Mouse (Mus musculus): ENCODE data around the gene Knstrn.

Knstrn gene

DNA sequence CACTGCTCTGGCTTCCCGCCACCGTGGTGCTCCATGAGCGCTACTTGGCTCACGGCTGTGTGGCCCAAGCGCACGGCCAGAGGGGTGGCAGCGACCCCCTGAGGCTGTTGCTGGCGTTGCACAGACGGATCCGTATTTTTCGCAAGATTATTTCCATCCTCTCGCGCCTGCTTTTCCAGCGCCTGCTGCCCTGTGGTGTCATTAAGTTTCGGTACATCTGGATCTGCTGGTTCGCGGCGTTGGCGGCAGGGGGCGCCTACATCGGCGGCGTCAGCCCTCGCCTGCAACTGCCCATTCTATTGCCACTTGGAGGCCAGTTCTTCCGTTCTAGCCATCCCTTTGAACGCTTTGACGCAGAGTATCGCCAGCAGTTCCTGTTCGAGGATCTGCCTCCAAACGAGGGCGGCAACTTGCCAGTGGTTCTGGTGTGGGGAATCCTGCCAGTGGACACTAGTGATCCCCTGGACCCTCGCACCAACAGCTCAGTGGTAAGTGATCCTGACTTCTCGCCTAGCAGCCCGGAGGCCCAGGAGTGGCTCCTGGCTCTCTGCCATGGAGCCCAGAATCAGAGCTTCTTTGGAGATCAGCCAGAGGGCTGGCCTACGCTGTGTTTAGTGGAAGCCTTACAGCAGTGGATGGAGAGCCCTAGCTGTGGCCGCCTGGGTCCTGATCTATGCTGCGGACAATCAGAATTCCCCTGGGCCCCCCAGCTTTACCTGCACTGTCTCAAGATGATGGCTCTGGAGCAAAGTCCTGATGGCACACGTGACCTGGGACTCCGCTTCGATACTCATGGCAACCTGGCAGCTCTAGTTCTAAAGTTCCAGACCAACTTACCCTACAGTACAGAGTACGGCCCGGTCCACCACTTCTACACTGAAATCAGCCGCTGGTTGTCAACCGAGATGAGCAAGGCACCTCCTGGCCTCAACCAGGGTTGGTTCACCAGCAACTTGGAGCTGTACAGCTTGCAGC, 23.0 kb upstream of the Knstrn start:
- DNase-seq (ENCODE audit: low spot score in 2 of 2), result peak; percentile 57 to 80

DNA sequence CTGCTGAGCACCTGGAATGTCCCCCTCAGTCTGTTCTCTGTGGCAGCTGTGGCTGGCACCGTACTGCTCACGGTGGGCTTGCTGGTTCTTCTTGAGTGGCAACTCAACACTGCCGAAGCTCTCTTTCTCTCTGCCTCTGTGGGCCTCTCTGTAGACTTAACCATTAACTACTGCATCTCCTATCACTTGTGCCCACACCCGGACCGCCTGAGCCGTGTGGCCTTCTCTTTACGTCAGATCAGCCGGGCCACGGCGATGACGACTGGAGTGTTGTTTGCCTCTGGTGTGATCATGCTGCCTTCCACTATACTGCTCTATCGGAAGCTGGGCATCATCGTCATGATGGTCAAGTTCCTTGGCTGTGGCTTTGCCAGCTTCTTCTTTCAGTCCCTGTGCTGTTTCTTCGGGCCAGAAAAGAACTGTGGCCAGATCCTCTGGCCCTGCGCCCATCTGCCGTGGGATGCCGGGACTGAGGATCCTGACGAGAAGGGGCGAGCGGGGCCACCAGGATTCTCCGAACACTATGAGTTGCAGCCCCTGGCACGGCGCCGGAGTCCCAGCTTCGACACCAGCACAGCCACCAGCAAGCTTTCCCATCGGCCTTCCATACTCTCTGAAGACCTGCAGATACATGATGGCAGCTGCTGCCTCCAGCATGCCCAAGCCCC, 22.1 kb upstream of the Knstrn start:
- no peak for DNase-seq (ENCODE audit: low spot score in 2 of 2)

DNA sequence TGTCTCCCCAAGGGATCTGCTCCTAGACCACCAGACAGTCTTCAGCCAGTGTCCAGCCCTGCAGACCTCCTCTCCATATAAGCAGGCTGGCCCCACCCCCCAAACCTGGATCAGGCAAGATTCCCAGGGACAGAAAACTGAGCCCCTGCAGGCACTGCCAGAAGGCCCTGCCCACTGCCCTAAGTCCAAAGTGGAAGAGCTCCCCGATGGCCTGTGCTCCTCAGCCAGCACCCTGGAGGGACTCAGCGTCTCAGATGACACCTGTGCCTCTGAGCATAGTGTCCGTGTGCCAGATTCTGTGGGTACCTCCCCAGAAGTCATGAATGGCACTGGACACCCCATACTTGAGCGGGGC, 21.6 kb upstream of the Knstrn start:
- no peak for DNase-seq (ENCODE audit: low spot score in 2 of 2)

- no peak for DNase-seq (ENCODE audit: low spot score in 2 of 2)
Measured at GRCm38 (mm10) chr2:118793636-118794035, 20.2 kb upstream of the Knstrn start.

DNA sequence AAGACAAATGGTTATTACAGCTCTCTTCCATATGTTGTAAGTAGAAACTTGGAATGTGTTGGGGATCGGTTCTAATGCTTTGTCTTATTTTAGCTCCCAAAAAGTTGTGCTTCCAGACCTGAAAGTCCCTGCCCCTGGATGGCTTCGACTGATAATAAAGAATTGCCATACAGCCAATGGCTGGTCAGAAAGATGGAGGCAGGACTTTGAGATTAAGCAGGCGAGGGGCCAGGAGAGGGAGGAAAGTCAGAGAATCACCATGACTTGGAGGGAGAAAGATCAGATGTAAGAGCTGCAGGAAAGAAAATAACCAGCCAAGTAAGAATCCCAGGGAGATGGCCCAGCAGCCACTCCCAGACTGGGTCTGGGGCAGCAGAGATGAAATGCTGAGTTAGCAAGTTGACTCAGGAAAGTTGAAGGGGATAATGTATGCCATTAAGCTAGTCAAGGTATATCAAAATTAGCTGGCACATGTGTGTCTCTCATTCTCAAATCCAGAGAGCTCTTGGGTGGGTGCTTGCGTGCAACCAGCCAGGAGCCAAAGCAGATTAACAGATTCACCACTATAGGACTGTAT, 11.2 kb upstream of the Knstrn start:
- no peak for DNase-seq (ENCODE audit: low spot score in 2 of 2)

- DNase-seq (ENCODE audit: low spot score in 2 of 2), result no peak
Measured at GRCm38 (mm10) chr2:118804474-118804873, 9.3 kb upstream of the Knstrn start.

GRCm38 (mm10) chr2:118805137-118805536, 8.7 kb upstream of the Knstrn start:
- DNase-seq (ENCODE audit: low spot score in 2 of 2), result no peak

DNA sequence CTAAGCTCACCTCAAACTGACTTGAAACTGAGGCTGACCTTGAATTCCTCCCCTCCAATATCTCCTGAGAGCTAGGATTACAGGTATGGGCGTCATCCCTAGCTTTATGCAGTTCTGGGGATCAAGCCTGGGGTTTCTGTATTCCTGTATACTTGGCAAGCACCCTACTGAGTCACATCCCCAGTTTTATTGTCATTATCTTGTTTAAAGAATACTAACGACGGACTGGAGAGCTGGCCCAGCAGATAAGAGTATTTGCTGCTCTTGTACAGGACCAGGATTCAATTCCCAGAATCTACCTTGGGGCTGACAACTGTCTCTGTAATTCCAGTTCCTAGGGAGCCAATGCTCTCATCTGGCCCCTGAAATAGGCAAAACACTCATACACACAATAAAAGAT, 8.0 kb upstream of the Knstrn start:
- no peak for DNase-seq (ENCODE audit: low spot score in 2 of 2)

DNA sequence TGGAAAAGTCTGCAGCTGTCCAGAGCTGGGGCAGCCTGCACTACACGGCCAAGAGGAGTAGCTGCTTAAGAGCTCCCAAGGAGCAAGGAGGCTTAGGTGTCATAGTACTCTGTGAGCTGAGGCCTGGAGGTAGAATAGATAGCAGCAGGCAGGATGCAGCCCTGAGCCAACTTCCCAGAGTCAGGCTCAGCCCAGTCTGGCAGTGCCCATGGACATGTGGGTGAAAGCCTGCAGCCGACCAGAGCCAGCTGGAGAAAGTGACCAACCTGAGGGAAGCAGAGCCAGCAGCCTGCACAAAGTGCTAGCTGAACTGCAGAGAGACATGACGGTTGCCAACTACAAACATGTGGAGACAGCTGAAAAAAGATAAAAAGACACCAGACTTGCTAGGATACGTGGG, 6.9 kb upstream of the Knstrn start:
- no peak for DNase-seq (ENCODE audit: low spot score in 2 of 2)

DNA sequence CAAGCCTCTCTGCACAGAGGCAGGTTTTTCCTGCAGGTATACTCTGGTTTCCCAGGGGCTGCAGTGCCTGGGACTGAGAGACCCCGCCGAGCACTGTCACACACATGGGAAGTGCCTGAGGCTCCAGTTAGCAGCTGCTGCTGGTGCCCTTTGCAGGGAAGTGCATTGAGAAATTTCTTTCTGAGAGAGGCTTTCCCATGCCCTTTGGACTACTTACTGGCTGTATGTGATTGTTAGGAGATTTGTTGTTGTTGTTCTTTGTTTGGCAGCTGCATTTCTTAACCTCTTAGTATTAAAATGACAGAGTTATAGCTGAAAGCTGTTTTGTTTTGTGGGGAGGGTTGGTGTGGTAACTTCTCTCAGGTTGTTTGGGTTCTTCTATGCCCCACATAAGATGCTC, 2.9 kb upstream of the Knstrn start:
- no peak for DNase-seq (ENCODE audit: low spot score in 2 of 2)

GRCm38 (mm10) chr2:118812724-118813123, 1.1 kb upstream of the Knstrn start:
- no peak for DNase-seq (ENCODE audit: low spot score in 2 of 2)

DNA sequence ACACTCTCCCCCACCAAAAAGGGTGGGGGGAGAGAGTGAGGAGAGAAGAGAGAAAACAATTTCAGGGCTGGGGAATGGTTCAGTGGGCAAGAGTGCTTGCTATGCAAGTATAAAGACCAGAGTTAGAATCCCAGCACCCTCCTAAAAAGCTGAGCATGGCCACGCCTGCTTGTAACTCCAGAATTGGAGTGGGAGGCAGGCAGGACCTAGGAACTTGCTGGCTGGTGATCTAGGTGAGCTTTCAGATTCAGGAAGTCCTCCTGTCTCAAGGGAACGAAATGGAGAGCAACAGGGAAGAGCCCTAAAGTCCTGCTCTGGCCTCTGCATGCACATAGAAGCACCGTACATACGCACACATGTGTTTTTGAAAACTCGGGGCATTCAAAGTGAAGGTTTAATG, 9.0 kb downstream of the Knstrn start:
- DNase-seq (ENCODE audit: low spot score in 2 of 2), result no peak

GRCm38 (mm10) chr2:118824396-118824795, 10.6 kb downstream of the Knstrn start:
- DNase-seq (ENCODE audit: low spot score in 2 of 2), result no peak

- no peak for DNase-seq (ENCODE audit: low spot score in 2 of 2)
Measured at GRCm38 (mm10) chr2:118829096-118829495, 15.3 kb downstream of the Knstrn start.

DNA sequence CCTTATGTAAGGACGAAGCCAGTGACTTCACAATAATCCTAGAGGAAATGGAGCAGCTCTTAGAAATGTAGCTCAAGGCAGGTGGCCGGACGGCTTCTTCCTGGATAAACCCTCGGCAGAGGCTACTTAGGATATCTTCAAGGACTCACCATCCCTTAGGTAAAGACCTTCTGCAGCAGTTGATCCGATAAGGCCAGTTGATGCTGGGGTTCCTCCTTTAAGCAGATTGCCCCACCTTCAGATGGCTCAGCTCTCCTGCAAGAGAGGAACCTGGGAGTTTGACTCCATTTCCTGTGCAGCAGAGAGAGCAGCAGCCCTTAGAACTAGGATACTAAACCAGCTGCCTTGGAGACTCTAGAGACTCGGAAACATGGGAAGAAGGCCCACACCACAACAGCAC, 20.3 kb downstream of the Knstrn start:
- no peak for DNase-seq (ENCODE audit: low spot score in 2 of 2)

GRCm38 (mm10) chr2:118835115-118835514, 21.3 kb downstream of the Knstrn start:
- no peak for DNase-seq (ENCODE audit: low spot score in 2 of 2)

DNA sequence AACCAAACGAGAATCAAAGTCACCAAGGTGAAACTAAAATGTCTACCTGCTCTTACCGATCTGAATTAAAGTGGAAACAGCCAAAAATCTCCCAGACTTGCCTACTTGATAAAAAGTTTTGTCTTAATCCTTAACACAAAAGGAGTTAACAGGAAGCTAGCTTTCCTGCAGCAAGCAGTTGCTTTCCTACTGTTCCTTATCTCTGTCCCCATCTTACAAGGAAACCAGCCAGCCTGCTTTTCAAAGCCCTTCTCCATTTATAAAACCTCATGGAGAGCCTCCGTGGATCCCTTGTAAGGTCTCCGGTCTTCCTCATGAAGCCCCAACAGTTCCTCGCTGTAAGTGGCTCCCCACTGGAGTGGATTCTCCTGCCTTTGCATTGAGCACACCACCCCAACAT, 24.5 kb downstream of the Knstrn start:
- DNase-seq (ENCODE audit: low spot score in 2 of 2), result no peak

DNA sequence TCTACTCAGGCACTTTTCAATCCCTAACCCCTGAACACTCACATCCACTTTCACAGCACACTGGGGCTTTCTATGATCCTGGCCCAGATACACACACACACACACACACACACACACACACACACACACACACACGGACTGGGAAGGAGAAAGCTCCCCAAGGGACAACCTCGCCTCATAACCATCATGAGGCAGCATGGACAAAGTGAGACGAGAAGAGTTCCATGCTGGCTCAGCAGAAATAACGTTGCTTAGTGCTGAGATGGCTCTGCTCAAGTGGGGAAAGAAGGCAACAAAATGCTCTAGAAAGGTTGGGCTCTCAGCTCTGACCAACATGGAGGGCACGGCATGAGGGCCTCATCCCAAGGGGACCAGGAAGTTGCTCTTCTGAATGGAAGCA, 27.4 kb downstream of the Knstrn start:
- DNase-seq (ENCODE audit: low spot score in 2 of 2), result no peak

- peak; percentile 63 to 71 for DNase-seq (ENCODE audit: low spot score in 2 of 2)
Measured at GRCm38 (mm10) chr2:118841774-118842173, 28.0 kb downstream of the Knstrn start.

- no peak for DNase-seq (ENCODE audit: low spot score in 2 of 2)
Measured at GRCm38 (mm10) chr2:118844427-118844826, 30.6 kb downstream of the Knstrn start.

GRCm38 (mm10) chr2:118846246-118846645, 32.4 kb downstream of the Knstrn start:
- DNase-seq (ENCODE audit: low spot score in 2 of 2), result peak in 1 of 2 experiments; percentile 23

- no peak for DNase-seq (ENCODE audit: low spot score in 2 of 2)
Measured at GRCm38 (mm10) chr2:118851756-118852155, 38.0 kb downstream of the Knstrn start.

Data from spleen, postnatal 4 days (tissue).